Mouse (Mus musculus) layer of hippocampus, postnatal 25 days (tissue): ENCODE data around the gene Ift140. TPM values are rescaled to one million over a fixed set of nuclear protein-coding genes. Genes with fewer than 3 reads are reported as not detected.

ENCODE experiments used
- DNase-seq, 2 experiments: peaks; one replicate each; pipeline ENCODE4 v3.0.0; 2022; ENCODE audit warnings: mixed read lengths in 2 of 2, low spot score in 1 of 2; ENCODE audit errors: extremely low spot score in 1 of 2
- total RNA-seq, 2 experiments: library from RNA; stranded (reverse); gene quantifications; 2 replicates each; pipeline ENCODE4 v1.2.3; 2021

Ift140 gene
- total RNA-seq, 2 experiments from 2014 or later: 20.8 to 24.1 TPM

DNA sequence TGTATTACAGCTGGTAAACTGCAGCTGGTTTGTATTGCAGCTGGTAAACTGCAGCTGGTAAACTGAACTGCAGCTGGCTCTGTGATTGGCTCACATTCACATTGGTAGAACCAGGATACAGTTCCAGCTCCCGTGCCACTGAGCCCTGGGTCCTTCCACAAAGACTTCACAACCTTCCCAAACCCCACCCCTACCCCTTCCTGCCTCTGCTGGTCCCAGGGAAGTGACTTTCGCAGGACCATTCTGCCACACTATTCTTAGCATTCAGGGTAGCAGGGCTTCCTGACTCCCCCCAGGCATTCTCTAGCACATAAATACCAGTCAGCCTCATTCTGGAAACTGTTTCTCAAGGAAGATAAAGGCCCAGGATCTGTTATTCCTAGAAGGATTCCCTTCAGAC, 52.8 kb downstream of the Ift140 start:
- no peak for DNase-seq

DNA sequence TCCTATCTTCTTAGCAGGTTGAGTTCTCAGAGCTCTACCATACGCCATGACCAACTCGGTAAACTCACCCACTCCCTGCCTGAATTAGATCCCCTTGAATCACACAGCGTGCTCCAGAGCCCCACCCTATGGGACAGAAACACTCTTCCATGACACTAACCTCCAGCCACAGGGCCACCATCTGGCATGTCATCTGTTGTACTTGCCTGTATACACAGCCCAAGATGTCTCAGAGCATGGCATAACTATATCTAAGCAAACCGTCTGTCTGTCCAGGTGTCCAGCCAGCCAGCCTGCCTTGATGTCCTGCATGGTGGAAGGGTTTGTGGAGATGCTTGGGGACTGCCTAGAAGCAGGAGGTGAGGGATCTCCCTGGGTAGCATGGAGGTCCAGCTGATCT, 61.0 kb downstream of the Ift140 start:
- no peak for DNase-seq

DNA sequence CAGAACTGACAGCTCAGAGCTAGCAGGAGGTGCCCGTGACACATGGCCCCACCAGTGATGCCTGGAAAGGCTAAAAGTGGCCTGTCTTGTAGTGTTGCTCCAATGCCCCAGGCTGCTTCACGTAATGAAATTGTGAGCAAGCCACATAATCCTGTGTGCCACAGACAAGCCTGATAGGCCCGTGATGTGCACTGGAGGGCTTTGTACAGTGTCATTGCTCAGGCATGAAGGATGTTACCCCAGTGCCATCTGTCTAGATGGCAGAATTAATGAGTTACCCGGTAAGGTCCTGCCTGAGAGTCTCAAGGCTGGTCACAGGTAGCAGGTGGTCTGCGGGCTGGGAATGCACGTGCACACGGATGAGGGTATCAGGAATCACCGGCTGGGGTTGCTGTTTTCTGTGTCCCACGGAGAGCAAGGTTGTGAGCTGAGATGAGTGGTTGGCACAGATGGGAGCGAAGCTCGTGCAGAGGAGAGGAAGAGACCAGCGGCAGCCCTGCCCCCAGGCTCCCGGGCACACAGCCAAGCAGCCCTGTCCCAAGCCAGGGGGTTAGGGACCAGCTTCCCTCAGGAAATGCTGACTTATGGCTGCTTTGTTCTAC, 62.0 kb downstream of the Ift140 start:
- DNase-seq: peak; percentile 35 to 64

DNA sequence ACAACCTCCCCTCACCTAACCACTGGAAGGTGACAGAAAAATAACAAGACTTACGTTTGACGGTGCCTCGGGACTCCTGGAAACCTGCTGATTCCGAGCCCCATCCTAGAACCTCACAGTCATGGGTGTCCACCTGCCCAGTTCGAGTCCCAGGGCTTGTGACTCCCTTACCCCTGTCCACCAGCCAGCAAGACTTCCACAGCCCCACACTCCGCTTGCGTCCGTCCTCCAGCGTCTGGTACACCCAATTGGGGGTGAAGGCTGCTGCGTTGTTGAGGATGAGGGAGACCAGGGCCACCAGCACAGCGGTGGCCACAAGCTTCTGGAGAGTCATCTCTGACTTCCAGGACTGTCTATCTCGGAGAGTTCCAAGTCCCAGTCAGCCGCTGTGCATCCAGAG, 64.3 kb downstream of the Ift140 start:
- no peak for DNase-seq

DNA sequence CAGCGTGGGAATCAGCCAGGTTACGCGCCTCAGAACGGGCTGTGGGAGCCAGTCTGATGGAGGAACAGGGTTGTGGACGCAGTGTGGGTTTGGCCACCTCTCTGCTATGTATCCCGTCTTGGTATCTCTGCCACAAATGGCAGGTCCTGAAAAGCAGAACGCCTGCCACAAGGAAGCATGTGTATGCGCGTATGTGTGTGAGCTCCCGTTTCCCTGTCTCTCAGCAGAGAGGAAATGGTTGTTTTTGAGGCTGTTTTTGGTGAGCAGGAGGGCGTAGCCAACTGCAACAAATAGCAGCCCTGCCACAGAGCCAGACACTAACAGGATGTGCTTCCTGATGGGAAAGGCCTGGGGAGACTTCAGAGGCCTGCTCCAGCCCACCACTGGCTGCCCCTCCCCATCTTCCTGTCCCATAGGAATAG, 65.1 kb downstream of the Ift140 start:
- DNase-seq: no peak

GRCm38 (mm10) chr17:25082081-25082847, 66.4 kb downstream of the Ift140 start:
- no peak for DNase-seq

GRCm38 (mm10) chr17:25082887-25083286, 67.0 kb downstream of the Ift140 start:
- DNase-seq: no peak

DNA sequence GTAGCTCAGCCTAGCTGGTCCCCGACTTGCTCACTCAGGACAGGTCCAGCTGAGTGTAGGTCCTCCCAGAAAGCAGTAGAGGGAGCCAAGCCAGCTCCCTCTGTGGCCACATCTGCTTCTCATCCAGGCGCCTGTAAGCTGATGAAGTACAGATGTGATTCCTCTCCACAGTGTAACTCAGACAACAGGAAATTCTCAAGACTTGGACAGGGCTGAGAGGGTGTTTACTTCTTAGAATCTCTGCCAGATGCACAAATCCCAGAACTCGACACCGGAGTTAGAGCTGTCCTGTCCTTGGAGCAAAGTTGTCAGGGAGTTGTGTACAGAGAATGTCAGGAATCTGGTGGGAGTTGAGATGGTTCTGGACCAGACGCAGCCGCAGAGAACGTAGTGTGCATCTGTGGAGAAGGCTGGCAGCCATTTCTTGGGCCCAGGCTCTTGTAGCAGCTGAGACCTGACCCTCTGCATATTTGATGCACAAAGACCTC, 67.6 kb downstream of the Ift140 start, which contains the start of gene Tmem204:
TSS of gene Tmem204 (minus strand) at position 148 of the 488 bp plus-strand sequence.
- DNase-seq: no peak

GRCm38 (mm10) chr17:25084835-25085385, 69.0 kb downstream of the Ift140 start:
- DNase-seq: no peak

DNA sequence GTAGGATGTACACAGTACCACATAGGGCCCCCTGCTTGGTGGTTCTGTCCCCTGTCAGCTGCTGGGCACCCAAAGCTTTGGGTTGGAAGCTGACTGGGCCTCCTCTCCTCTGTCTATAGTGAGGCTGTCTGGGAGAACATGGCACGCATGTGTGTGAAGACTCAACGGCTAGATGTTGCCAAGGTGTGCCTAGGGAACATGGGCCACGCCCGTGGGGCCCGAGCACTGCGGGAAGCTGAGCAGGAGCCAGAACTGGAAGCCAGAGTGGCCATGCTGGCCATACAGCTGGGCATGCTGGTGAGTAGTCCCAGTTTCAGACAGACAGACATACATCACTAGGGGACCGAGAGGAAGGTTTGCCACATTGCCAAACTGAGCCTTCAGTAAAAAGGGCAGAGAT, 70.8 kb downstream of the Ift140 start:
- no peak for DNase-seq

- DNase-seq: no peak
These were observed 73.3 kb downstream of the Ift140 start for GRCm38 (mm10) chr17:25089158-25089557.

DNA sequence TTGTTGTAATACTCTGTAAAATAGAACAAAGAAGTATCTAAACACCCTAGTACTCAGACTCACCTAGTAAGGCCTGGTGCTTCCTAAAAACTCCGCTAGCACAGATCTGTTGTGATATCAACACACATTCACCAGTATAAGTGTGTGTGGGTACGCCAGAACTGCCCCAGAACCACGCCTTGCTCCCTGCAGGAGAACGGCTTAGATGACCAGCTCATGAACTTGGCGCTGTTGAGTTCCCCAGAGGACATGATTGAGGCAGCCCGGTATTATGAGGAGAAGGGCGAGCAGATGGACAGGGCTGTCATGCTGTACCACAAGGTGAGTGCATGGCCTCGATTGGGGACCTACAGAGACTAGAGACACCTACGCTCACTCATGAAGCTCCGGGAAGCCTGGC, 74.6 kb downstream of the Ift140 start:
- DNase-seq: no peak

GRCm38 (mm10) chr17:25096221-25096620, 80.3 kb downstream of the Ift140 start:
- no peak for DNase-seq

GRCm38 (mm10) chr17:25100052-25100451, 84.2 kb downstream of the Ift140 start:
- DNase-seq: no peak

GRCm38 (mm10) chr17:25101338-25101737, 85.5 kb downstream of the Ift140 start:
- DNase-seq: no peak

DNA sequence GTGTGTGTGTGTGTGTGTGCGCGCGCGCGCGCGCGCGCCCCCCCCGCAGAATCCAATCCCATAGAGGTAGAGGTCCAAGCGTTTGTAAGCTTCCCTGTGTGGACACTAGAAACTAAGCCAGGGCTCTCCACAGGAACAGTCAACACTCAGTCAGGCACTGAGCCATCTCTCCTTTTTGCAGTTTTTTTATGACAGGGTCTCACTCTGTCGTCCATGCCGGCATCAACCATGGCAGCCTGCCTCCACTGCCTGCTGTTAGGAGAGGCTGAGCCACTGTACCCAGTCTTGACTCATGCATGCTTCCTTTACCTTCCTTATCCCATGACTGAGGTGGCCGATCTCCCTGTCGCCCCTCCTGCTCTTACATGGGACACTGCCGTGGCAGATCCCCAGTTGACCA, 91.9 kb downstream of the Ift140 start:
- no peak for DNase-seq

GRCm38 (mm10) chr17:25109578-25109977, 93.7 kb downstream of the Ift140 start:
- no peak for DNase-seq

DNA sequence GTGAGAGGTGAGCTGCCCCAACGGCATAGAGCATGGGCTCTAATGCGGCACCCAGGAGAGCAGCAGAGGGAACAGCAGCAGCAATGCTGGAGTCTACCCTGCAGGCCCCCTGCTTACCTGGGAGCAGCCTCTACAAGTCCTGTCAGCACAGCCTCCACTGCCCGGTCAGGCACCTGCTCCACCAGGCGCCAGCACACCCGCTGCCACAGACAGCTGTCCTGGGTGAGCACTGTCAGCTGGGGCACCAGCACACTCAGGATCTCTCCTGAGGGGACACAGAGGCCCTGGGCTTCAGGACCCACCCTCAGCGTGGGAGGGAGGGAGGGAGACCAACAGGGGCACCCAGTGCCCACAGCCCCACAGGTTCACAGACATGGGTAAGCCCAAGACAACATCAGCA, 94.7 kb downstream of the Ift140 start:
- no peak for DNase-seq

- no peak for DNase-seq
These were observed 95.3 kb downstream of the Ift140 start for GRCm38 (mm10) chr17:25111220-25111619.

- peak in 1 of 2 experiments; percentile 25 for DNase-seq
These were observed 96.0 kb downstream of the Ift140 start for GRCm38 (mm10) chr17:25111739-25112422.

DNA sequence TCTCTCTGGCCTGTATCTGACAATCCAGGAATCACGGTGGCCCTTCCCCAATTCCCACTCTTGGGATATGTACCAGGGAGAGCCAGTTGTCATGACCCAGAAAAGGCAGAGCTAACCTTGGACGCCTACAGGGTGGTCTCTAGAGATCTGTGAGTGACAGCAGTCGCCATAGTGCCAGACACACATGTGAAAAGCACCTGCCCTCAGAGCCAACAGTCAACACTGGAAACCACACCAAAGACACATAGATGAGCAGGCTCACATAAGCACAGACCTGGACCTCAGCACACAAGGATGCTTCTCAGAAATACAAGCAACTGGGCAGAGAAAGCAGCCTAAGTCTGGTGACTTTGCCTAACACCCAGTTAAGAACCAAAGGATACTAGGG, 96.5 kb downstream of the Ift140 start:
- DNase-seq: no peak
